Mouse (Mus musculus): Measurements from ENCODE around the gene Abcg5. TPM values are rescaled to one million over a fixed set of nuclear protein-coding genes. Genes with fewer than 3 reads are reported as not detected.

Abcg5 gene
- not detected for total RNA-seq (2023)

GRCm38 (mm10) chr17:84682734-84683717 lies at the start of gene Abcg5:
Abcg5 (minus strand) TSS chr17:84683011.

GRCm38 (mm10) chr17:84675951-84676366 lies 6.9 kb downstream of the Abcg5 start, which contains the start of gene Abcg8:
Abcg8 (plus strand) TSS chr17:84676302.

GRCm38 (mm10) chr17:84626276-84626856 lies 56.4 kb downstream of the Abcg5 start, which contains the start of gene Dync2li1:
Dync2li1 (plus strand) TSS chr17:84626496.

Other genes with a start within 250 kb of the Abcg5 start
- 10 to 100 TPM; 22.0 to 26.1 TPM for gene Thada, start 216.8 kb downstream of the Abcg5 start, total RNA-seq (2023)
- not detected for gene Plekhh2, start 171.1 kb downstream of the Abcg5 start, total RNA-seq (2023)
- gene Dync2li1, start 56.5 kb downstream of the Abcg5 start, total RNA-seq (2023): 1 to 10 TPM; 1.4 to 1.7 TPM
- gene Abcg8, start 6.7 kb downstream of the Abcg5 start, total RNA-seq (2023): not detected
- 10 to 100 TPM; 21.1 to 27.5 TPM for gene Lrpprc, start 107.8 kb upstream of the Abcg5 start, total RNA-seq (2023)